Mouse (Mus musculus) small intestine, adult 2 months (tissue): ENCODE measurements around the gene R3hdm2.

Experiments
- CTCF ChIP-seq: fragments of 200-500 bp; IDR thresholded peaks from 2 replicates; pipeline ENCODE4 v1.5.1; 2012; ENCODE audit warnings: low read depth, mild to moderate bottlenecking, control low read depth, inconsistent platforms, low read length, moderate library complexity, mixed read lengths; ENCODE audit not compliant: insufficient replicate concordance, insufficient read length; ENCODE audit errors: extremely low read depth
- POLR2A ChIP-seq: fragments of 200-500 bp; IDR thresholded peaks from 2 replicates; pipeline ENCODE4 v1.6.1; 2012; ENCODE audit warnings: low read depth, mild to moderate bottlenecking, control low read depth, inconsistent platforms, low read length, moderate library complexity

GRCm38 (mm10) chr10:127510895-127511617, 130.9 kb downstream of the R3hdm2 start:
- TF ChIP-seq CTCF (no peak), POLR2A (no peak)
